Mouse (Mus musculus): ENCODE measurements around the gene Tcte1. TPM values are rescaled to one million over a fixed set of nuclear protein-coding genes. Genes with fewer than 3 reads are reported as not detected.

Gene Tcte1
- polyA plus RNA-seq, 1 experiment from 2014 or later, result not detected

DNA sequence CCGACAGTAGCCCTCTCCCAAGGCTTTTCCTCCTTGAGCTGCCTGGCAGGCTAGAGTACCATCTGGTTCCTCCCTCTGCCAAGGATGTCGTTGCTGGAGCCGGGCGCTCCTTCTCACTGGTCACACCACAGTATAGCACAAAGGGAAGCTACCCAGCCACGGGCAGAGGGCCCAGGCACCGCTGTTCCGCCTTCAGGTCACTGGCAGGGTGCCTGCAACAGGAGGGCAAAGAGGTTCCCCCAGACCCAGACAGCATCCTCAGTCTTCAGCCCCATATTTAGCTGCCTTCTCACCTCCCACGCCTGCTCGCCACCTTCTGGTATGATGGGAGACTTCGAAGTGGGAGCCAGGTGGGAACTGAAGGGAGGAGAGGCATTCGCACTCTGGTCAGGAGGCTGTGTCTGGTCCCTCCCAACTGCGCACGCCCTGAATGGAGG, 7.1 kb downstream of the Tcte1 start:
- Histone ChIP-seq H3K9ac (ENCODE audit: low read depth, low read length) (no peak overlapping the region), H3K27me3 (replicated peaks; ENCODE audit: control insufficient read depth, insufficient read depth, low read length) (peaks cover 40% of the 10 kb centered on the region), H3K36me3 (ENCODE audit: control insufficient read depth, insufficient read depth) (no peaks in the 10 kb centered on the region), H3K4me3 (ENCODE audit: low read depth, low read length) (no peak overlapping the region), H3K27ac (ENCODE audit: low read depth, low read length) (no peak overlapping the region), H3K4me1 (replicated peaks; ENCODE audit: control insufficient read depth, insufficient read depth, low read length) (no peaks in the 10 kb centered on the region), H3K9me3 (ENCODE audit: control insufficient read depth) (no peaks in the 10 kb centered on the region), H3K4me2 (replicated peaks; ENCODE audit: low read depth) (no peak overlapping the region)
- no peak for TF ChIP-seq CTCF (IDR thresholded peaks at IDR 0.05; ENCODE audit: low read depth)
- ATAC-seq, result no peak
- WGBS, result 38% methylated on average over 13 of the region's 13 CpGs

DNA sequence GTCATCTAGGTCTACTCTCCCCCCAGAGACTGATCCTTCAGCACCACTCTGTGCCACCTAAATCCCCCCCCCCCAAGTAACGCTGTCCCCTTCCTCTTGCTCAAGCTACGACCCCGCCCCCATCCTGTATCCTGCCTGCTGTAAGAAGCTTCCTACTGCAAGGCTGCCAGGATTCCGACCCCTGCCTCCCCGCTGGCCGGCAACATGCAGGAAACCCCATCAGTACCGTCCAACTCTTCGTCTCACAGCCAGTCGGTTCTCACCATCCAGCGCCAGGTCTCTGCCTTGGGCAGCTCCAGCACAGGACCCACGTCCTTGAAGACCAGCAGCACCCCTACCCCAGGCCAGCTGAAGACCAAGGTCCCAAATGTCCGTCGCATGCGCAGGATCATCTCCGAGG, 9.7 kb downstream of the Tcte1 start:
- ATAC-seq, result no peak
- Histone ChIP-seq H3K27me3 (replicated peaks; ENCODE audit: control insufficient read depth, insufficient read depth, low read length) (peaks cover 50% of the 10 kb centered on the region), H3K36me3 (ENCODE audit: control insufficient read depth, insufficient read depth) (no peaks in the 10 kb centered on the region), H3K27ac (ENCODE audit: low read depth, low read length) (no peak overlapping the region), H3K9ac (ENCODE audit: low read depth, low read length) (no peak overlapping the region), H3K4me3 (ENCODE audit: low read depth, low read length) (no peak overlapping the region), H3K4me1 (replicated peaks; ENCODE audit: control insufficient read depth, insufficient read depth, low read length) (no peaks in the 10 kb centered on the region), H3K9me3 (ENCODE audit: control insufficient read depth) (no peaks in the 10 kb centered on the region), H3K4me2 (replicated peaks; ENCODE audit: low read depth) (no peak overlapping the region)
- no peak for TF ChIP-seq CTCF (IDR thresholded peaks at IDR 0.05; ENCODE audit: low read depth)
- WGBS, result 48% methylated on average over 15 of the region's 15 CpGs

DNA sequence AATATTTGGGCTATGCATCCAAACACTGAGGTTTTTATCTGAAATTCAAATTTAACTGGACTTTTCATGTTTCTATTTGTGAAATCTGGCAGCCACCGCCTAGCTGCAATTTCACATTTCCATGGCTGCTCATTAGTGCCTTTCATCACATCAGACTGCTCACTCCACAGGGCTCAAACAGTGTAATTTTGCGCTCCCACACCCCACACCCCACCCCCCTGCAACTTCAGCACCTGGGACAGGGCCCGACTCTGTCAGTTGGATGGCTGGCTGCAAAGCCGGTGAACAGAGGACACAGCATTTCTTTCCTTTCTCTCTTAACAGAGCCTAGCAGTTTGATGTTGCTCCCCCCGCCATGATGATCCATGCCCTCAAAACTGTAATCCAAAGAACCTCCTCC, 13.0 kb downstream of the Tcte1 start:
- no peak overlapping the region for H3K27ac ChIP-seq (ENCODE audit: low read depth, low read length)
- H3K9me3 ChIP-seq (ENCODE audit: control insufficient read depth), result no peaks in the 10 kb centered on the region
- no peak overlapping the region for H3K4me3 ChIP-seq (ENCODE audit: low read depth, low read length)
- no peaks in the 10 kb centered on the region for H3K36me3 ChIP-seq (ENCODE audit: control insufficient read depth, insufficient read depth)
- H3K27me3 ChIP-seq (replicated peaks; ENCODE audit: control insufficient read depth, insufficient read depth, low read length), result peaks cover 37% of the 10 kb centered on the region
- H3K4me2 ChIP-seq (replicated peaks; ENCODE audit: low read depth), result no peak overlapping the region
- no peaks in the 10 kb centered on the region for H3K4me1 ChIP-seq (replicated peaks; ENCODE audit: control insufficient read depth, insufficient read depth, low read length)
- WGBS, result 14% methylated on average over 5 of the region's 5 CpGs
- ATAC-seq, result no peak
- TF ChIP-seq CTCF (IDR thresholded peaks at IDR 0.05; ENCODE audit: low read depth), result no peak
- H3K9ac ChIP-seq (ENCODE audit: low read depth, low read length), result no peak overlapping the region

DNA sequence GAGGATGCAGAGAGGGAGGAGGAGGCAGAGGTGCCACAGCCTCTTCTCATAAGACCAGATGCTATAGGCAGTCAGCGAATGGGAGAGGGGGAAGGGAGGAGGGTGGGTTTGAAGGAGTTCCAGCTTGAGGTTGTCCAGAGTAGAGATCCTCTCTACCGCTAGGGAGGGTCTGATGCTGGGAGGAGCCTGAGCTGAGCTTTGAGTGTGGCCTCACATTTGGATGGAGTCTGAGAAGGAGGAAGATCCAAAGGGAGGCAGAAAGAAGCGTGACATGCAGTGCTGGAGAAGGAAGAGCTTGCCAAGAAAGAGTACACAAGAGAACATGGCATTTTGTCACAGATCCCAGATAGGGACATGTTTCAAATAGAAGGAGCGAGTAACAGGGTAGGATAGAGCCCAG, 15.2 kb downstream of the Tcte1 start:
- Histone ChIP-seq H3K4me1 (replicated peaks; ENCODE audit: control insufficient read depth, insufficient read depth, low read length) (no peaks in the 10 kb centered on the region), H3K4me3 (ENCODE audit: low read depth, low read length) (no peak overlapping the region), H3K4me2 (replicated peaks; ENCODE audit: low read depth) (no peak overlapping the region), H3K27me3 (replicated peaks; ENCODE audit: control insufficient read depth, insufficient read depth, low read length) (peaks cover 36% of the 10 kb centered on the region), H3K9ac (ENCODE audit: low read depth, low read length) (no peak overlapping the region), H3K27ac (ENCODE audit: low read depth, low read length) (no peak overlapping the region), H3K9me3 (ENCODE audit: control insufficient read depth) (no peaks in the 10 kb centered on the region), H3K36me3 (ENCODE audit: control insufficient read depth, insufficient read depth) (no peaks in the 10 kb centered on the region)
- no peak for TF ChIP-seq CTCF (IDR thresholded peaks at IDR 0.05; ENCODE audit: low read depth)
- ATAC-seq, result no peak
- WGBS, result 45% methylated on average over 4 of the region's 4 CpGs

DNA sequence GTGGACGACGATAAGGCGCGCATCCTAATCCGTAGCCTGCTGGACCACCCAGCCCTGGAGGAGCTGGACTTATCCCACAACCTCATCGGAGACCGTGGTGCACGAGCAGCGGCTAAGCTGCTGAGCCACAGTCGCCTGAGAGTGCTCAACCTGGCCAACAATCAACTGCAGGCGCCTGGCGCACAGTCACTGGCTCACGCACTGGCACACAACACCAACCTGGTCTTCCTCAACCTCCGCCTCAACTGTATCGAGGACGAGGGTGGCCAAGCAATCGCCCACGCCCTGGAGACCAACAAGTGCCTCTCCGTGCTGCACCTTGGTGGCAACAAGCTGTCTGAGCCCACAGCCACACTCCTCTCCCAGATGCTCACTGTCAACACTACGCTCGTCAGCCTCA, 16.4 kb downstream of the Tcte1 start:
- H3K36me3 ChIP-seq (ENCODE audit: control insufficient read depth, insufficient read depth), result no peaks in the 10 kb centered on the region
- 76% methylated on average over 21 of the region's 21 CpGs for WGBS
- no peaks in the 10 kb centered on the region for H3K4me1 ChIP-seq (replicated peaks; ENCODE audit: control insufficient read depth, insufficient read depth, low read length)
- no peak overlapping the region for H3K4me2 ChIP-seq (replicated peaks; ENCODE audit: low read depth)
- peaks cover 47% of the 10 kb centered on the region for H3K27me3 ChIP-seq (replicated peaks; ENCODE audit: control insufficient read depth, insufficient read depth, low read length)
- H3K9me3 ChIP-seq (ENCODE audit: control insufficient read depth), result no peaks in the 10 kb centered on the region
- no peak overlapping the region for H3K27ac ChIP-seq (ENCODE audit: low read depth, low read length)
- H3K4me3 ChIP-seq (ENCODE audit: low read depth, low read length), result no peak overlapping the region
- no peak for TF ChIP-seq CTCF (IDR thresholded peaks at IDR 0.05; ENCODE audit: low read depth)
- no peak for ATAC-seq
- no peak overlapping the region for H3K9ac ChIP-seq (ENCODE audit: low read depth, low read length)

DNA sequence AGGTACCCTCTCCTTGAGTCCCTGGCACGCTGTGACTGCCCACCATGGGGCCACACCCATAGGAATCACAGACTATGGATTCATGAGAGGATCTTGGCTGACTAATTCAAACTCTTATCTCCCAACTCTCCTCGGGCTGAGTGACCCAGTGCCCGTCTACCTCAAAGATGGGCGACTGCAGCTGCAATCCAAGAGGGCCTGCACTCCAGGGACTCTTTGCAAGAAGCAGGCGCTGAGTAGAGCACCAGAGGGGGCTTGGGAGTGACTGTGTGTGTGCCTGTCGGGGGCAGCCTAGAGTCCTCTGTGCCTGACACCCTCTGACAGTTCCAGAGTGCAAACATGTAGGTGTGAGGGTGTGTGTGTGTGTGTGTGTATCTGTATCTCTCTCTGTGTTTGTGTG, 18.9 kb downstream of the Tcte1 start:
- no peaks in the 10 kb centered on the region for H3K9me3 ChIP-seq (ENCODE audit: control insufficient read depth)
- no peak for TF ChIP-seq CTCF (IDR thresholded peaks at IDR 0.05; ENCODE audit: low read depth)
- WGBS, result 22% methylated on average over 6 of the region's 6 CpGs
- H3K4me3 ChIP-seq (ENCODE audit: low read depth, low read length), result no peak overlapping the region
- H3K27me3 ChIP-seq (replicated peaks; ENCODE audit: control insufficient read depth, insufficient read depth, low read length), result peaks cover 54% of the 10 kb centered on the region
- no peaks in the 10 kb centered on the region for H3K4me1 ChIP-seq (replicated peaks; ENCODE audit: control insufficient read depth, insufficient read depth, low read length)
- H3K4me2 ChIP-seq (replicated peaks; ENCODE audit: low read depth), result no peak overlapping the region
- H3K27ac ChIP-seq (ENCODE audit: low read depth, low read length), result no peak overlapping the region
- peaks cover 3% of the 10 kb centered on the region; the same call in 1 of the 2 replicates for H3K36me3 ChIP-seq (ENCODE audit: control insufficient read depth, insufficient read depth)
- no peak for ATAC-seq
- no peak overlapping the region for H3K9ac ChIP-seq (ENCODE audit: low read depth, low read length)

DNA sequence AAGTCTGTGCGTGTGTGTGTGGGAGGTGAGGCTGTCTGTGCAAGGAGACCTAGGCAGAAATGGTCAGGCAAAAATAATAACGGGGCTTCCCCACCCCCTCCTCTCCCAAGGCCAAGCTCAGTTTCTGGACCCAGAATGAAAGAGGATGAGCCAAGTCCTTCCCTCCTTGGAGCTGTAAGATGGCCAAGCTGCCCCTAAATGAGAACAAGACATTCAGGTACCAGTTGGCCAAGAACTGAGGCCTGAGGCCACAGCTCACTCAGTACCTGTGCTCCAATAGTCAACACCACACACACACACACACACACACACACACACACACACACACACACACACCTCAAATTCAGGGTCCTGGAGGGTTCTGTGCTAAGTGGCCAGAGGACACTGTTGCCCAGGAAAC, 19.5 kb downstream of the Tcte1 start:
- Histone ChIP-seq H3K4me3 (ENCODE audit: low read depth, low read length) (no peak overlapping the region), H3K36me3 (ENCODE audit: control insufficient read depth, insufficient read depth) (peaks cover 3% of the 10 kb centered on the region; the same call in 1 of the 2 replicates), H3K4me2 (replicated peaks; ENCODE audit: low read depth) (no peak overlapping the region), H3K27me3 (replicated peaks; ENCODE audit: control insufficient read depth, insufficient read depth, low read length) (peaks cover 59% of the 10 kb centered on the region), H3K9ac (ENCODE audit: low read depth, low read length) (no peak overlapping the region), H3K9me3 (ENCODE audit: control insufficient read depth) (no peaks in the 10 kb centered on the region), H3K27ac (ENCODE audit: low read depth, low read length) (no peak overlapping the region), H3K4me1 (replicated peaks; ENCODE audit: control insufficient read depth, insufficient read depth, low read length) (no peaks in the 10 kb centered on the region)
- WGBS, result 59% methylated on average over 2 of the region's 2 CpGs
- no peak for ATAC-seq
- no peak for TF ChIP-seq CTCF (IDR thresholded peaks at IDR 0.05; ENCODE audit: low read depth)

All from intestine, postnatal 0 days (tissue).